Mouse (Mus musculus) urinary bladder, postnatal 0 days (tissue): Measurements from ENCODE around the gene Ctag2. TPM values are rescaled to one million over a fixed set of nuclear protein-coding genes. Genes with fewer than 3 reads are reported as not detected.

Experiments used
- polyA plus RNA-seq: library from polyadenylated mRNA; unstranded; fragments of >200 nt; fragmentation: Nextera tagmentation; extraction: Ambion mirVana; gene quantifications from 2 replicates; pipeline ENCODE4 v1.2.1, GENCODE M21; 2015

Gene Ctag2
- not detected in 2 replicates for polyA plus RNA-seq

DNA sequence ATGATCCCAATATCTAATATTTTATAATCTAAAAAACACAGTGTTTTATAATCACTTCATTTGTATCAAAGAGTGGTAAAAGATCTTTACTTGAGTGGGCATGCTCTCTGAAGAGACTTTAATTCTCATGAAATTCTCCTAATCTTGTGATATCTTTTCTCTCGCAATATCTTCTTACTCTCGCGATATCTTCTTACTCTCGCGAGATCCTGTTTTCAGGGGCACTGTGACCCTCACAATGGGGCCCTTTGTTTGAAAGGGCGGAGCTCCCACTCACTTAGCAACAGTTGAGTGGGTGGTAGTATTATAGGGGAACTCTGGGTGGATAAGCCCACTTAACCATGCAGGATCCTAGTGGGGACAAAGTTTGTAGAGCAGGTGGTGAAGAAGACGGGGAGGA, at the start of gene Ctag2:
Gene Ctag2, plus strand, starts transcription at position 301 of the 400 bp plus-strand sequence.

